Mouse (Mus musculus): ENCODE results near the gene Fblim1.

Fblim1 gene

DNA sequence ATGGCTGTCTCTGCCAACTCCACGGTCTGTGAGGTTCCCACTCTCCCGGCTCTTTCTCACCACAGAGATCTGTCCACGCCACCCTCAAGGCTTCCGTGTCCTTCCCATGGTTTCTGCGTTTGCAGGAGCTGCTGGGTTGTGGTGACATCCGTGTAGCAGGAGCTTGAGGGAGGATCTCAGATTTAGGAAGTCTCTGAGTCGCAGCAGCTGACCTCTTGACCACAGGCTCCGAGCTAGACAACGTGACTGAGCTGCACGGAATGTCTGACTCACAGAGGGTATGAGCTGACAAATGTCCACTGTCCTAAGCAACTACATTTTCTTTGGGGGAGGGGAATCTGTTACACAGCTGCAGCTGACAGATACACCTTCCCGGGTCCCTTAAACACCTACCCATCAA, at the start of gene Fblim1:
Gene Fblim1, minus strand, starts transcription at position 236 of the 400 bp plus-strand sequence.
- no peak for DNase-seq (ENCODE audit: low spot score)

- DNase-seq (ENCODE audit: low spot score) = no peak
Measured at GRCm38 (mm10) chr4:141654509-141654908, 48.6 kb upstream of the Fblim1 start.

DNA sequence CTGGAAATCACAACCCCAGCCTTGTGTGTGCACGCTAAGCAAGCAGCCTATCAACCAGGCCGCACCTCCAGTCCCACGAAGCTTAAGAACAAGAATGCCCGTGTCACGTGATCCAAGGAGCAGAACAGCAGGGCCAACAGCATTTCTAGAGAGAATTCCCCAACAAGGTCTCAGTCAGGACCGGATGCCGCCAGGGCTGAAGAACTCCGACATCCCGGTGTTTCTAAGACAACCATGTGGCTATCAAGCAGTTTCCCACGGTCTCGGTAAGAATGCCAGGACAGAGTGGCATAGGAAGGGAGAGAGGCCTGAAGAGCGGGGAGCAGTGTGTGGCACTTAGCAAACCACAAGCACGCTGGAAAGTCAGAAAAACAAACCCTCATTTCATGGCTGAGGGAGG, 47.9 kb upstream of the Fblim1 start:
- DNase-seq (ENCODE audit: low spot score) = no peak

GRCm38 (mm10) chr4:141653044-141653443, 47.1 kb upstream of the Fblim1 start:
- DNase-seq (ENCODE audit: low spot score) = no peak

GRCm38 (mm10) chr4:141651944-141652343, 46.0 kb upstream of the Fblim1 start:
- no peak for DNase-seq (ENCODE audit: low spot score)

DNA sequence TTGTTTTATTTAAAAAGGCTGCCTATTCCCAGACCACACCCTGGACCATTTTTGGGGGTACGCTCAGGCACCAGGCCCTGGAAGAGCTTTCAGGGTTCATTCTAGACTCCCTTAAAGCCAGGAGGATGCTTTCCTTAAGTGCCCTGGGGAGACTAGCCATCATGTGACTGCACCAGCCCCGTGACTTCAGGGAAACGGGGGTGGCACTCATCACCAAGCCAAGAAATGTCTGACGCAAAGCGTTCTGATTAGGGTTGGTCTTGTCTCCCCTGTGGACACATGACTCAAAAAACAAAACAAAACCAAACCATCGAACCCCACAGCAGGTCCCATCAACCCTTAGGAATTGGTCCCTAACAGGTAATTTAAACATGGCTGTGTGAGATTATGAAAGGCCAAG, 45.4 kb upstream of the Fblim1 start:
- DNase-seq (ENCODE audit: low spot score) = no peak

DNA sequence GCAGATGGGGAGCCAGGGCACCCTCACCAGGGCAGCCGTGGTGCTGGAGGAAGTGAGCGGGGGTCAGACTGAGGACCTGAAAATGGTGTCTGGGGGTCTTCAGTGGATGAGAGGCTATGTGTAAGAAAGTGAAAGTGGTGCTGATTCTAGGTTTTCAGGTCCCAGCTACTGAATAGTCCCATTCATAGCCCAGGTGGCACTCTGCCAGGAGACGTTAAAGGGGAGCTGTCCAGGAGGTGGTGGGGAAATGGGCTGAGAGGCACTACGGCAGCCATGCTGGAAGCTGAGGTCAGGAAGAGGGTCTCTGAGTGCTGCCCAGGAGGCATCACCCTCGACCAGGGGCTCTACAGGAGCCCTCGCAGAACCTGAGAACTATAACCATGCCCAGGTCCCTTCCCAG, 43.3 kb upstream of the Fblim1 start:
- no peak for DNase-seq (ENCODE audit: low spot score)

- DNase-seq (ENCODE audit: low spot score) = no peak
Measured at GRCm38 (mm10) chr4:141648262-141648661, 42.4 kb upstream of the Fblim1 start.

DNA sequence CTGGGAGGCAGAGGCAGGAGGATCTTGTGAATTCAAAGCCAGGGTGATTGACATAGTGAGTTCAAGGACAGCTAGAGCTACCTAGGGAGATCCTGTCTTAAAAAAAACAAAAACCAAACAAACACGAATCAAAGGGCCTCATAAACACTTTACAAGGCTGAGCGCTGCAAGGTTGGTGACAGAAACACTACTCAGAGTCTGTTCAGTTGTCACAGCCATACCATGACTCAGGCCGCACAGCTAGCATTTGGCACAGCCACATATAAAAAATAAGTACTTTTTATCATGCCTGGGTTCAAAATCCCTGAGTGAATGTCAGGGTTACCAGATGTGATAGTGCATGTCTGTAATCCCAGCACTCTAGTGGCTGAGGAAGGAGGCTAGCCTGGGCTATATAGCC, 41.3 kb upstream of the Fblim1 start:
- DNase-seq (ENCODE audit: low spot score) = no peak

DNA sequence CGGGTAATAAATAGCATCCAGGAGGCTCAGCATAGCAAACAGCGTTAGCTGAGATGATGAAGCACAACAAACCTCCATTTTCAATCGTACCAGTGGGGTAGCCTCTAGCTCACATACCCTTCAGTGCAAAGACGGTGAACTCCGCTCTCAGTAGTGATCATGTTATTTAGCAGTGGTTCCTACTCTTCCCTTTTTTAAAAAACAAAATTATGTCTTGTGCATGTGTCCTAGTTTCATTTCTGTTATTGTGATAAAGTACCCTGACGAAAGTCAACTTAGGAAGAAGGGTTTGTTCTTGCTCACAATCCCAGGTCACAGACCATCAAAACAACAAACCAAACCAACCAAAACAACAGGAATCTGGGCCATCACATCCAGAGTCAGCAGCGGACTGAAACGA, 40.1 kb upstream of the Fblim1 start:
- DNase-seq (ENCODE audit: low spot score) = no peak

DNA sequence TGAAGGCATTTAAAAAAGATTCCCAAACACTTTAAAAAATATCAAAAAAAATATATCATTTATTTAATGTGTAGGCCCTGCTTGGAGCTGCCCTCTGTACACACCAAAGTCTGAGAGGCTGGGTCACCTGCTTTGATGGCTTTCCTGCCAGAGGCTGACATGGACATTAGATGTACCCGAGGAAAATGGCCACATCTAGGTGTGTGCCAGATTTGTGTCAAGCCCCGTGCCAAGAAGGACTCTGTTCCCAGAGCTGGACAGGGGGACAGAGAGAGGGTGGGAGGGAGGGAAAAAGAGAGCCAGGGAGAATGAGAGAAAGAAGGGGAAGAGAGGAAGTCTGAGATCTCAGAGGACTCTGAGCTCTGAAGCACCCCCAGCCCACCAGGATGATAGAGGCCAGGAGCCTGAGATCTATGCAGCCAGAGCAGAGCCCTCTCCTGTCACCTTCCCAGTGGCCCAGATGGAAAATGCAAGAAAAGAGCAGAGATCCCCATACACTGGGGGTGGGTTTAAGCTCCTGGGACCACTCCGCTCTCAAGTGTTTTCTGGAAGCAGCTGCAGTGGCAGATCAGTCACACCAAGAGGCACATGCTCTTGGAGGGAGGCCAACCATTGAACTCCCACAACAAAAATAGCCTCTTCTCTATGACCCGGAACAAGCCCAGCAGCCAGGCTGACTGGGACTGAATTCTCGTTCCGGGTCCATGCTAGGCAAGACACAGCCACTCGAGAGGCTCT, 37.4 kb upstream of the Fblim1 start:
- DNase-seq (ENCODE audit: low spot score) = no peak

GRCm38 (mm10) chr4:141641961-141642811, 36.3 kb upstream of the Fblim1 start:
- no peak for DNase-seq (ENCODE audit: low spot score)

GRCm38 (mm10) chr4:141641353-141641771, 35.5 kb upstream of the Fblim1 start:
- DNase-seq (ENCODE audit: low spot score) = no peak

- DNase-seq (ENCODE audit: low spot score) = no peak
Measured at GRCm38 (mm10) chr4:141639474-141639873, 33.6 kb upstream of the Fblim1 start.

DNA sequence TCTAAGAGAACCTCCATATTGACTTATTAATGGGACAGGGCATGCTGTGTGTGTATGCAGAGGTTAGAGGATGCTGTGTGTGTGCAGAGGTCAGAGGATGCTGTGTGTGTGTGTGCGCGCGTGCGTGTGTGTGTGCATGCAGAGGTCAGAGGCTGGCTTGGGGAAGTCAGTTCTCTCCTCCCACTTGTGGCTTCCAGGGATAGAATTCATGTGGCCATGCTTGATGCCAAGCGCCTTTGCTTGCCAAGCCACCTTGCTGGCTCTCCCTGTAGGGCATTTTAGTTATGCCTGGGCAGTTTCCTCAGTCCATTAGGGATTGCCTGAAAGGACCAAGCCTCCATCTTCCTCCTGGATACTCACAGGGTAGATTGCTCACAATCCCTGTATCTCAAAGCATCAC, 30.8 kb upstream of the Fblim1 start:
- no peak for DNase-seq (ENCODE audit: low spot score)

GRCm38 (mm10) chr4:141635991-141636390, 30.1 kb upstream of the Fblim1 start:
- no peak for DNase-seq (ENCODE audit: low spot score)

DNA sequence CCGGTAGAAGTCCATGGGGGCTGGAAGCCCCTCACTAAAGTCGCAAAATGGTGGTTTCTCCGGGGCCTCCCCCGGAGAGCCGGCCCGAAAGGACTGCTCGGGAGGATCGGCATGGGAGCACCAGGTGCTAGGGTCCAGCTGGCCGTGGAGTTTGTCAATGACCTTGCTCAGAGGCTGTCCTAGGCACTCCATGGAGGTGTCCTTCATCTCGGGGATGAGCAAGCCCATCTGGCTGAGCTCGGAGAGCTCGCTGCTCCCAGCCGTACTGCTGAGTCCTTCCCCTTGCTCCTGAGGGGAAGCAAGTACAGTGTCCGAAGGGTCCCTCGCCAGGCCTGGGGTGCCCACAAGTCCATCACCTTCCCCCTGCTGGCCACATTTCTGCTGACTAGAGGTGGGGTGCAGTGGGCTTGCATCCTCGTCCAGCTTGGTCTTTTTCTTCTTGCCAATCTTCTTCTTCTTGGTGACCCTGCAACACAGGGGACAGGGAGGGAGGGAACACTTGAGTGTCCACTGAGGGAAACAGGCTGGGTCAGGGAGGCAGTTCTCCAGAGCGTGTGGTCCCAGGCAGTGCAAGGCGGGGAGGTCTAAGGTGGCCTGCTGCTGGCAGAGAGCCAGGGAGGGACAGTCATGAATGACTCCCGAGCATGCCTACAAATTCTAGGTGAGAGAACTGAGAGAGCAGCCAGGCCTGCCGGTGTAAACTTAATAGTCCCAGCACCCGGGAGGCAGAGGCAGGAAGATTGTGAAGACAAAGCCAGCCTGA, 26.4 kb upstream of the Fblim1 start:
- DNase-seq (ENCODE audit: low spot score) = no peak

DNA sequence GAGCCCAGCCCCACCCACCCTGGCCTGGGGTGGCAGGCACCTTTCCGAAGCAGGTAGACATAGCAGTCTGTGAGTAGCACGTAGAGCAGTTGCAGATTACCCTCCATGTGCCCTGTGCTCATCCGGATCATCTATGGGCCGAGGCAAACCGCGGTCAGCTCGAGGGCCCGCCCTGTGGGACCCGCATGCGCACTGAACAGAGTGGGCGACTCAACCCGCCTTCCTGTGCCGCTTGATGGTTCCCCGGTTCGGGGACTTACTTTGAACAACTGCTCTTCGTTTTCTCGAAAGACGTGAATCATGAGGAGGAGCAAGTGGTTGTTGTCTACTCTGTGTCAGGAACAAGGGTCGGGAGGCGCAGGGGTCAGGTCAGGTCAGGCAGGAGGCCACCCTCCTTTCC, 25.4 kb upstream of the Fblim1 start:
- no peak for DNase-seq (ENCODE audit: low spot score)

DNA sequence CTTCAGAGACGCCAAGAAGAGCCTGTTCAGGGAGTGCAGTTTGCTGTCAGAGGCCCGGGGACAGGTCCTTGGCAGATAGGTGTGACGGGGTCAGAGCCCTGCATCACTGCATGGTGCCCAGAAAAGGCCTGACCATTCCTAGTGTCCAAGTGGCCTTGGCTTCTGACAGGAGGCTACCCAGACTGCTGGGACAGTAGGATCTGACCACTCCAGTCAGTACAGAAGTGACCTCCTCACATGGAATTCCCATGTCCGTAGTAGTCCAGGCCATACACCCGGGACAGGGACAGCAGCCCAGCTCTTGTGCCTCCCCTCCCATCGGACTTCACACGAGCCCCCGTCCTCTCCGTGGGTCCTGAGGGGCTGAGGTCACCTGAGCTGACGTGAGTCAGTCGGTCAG, 24.1 kb upstream of the Fblim1 start:
- DNase-seq (ENCODE audit: low spot score) = no peak

DNA sequence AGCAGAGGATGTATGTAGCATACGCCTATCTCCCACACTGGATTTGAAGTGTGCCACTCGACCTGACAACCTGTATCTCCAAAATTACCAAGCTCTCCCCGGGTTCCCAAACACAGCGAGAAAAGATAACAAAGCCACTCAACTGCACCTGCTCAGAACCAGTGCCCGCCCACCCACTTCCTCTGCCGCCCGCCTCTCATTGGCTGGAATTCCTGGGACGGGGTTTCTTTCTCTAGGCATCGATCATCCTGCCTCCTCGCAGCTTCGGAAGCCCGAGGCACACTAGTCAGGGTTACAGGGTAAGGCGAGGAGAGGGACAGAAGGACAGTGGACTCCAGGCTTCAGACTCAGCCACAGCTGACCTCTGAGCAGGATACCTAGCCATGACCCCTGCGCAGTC, 22.8 kb upstream of the Fblim1 start:
- DNase-seq (ENCODE audit: low spot score) = no peak

GRCm38 (mm10) chr4:141627502-141627901, 21.6 kb upstream of the Fblim1 start:
- no peak for DNase-seq (ENCODE audit: low spot score)

DNA sequence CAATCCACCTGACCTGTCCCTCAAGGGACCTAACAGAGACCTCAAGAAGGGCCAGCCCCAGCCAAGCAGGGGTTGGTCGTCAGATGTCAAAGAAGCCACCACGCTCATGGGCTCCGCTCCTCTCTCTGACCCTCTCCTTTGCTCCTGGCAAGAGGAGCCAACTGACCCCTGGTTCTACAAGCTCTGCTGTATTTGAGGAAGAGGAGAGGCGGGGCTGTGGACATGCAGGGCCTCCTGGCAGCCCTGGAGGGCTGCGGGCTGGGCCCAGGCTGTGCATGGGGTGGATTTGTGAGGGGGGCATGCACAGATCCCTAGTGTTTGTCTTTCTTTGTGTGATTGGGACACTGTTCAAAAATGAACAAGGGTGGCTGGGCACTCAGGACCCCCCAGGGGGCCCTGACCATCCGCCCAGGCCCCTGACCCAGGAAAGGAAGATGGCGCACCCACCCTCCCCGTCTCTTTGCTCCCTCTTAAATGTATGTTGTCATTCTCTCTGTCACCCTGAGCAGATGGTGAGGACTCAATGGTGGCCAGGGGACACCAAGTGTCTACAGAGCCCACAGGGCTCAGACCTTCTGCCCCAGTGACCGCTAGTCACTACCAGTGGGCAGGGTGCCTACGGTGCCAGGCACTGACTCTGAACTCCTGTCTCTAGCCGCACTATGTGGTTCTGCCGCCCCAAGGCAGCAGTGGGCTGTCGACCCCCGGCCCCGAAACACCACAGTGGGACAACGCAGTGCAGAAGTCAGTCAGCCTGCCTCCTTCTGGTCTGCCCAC, 20.1 kb upstream of the Fblim1 start:
- DNase-seq (ENCODE audit: low spot score) = no peak

Data from T-cell, adult 2 months (primary cell).